Mouse (Mus musculus): ENCODE results near the gene Stk40. TPM values are rescaled to one million over a fixed set of nuclear protein-coding genes. Genes with fewer than 3 reads are reported as not detected.
A peak's percentile ranks its signal among the peaks of the same experiment; 100 is the strongest.

The Stk40 gene
- polyA plus RNA-seq, 1 experiment, result 25.9 TPM

DNA sequence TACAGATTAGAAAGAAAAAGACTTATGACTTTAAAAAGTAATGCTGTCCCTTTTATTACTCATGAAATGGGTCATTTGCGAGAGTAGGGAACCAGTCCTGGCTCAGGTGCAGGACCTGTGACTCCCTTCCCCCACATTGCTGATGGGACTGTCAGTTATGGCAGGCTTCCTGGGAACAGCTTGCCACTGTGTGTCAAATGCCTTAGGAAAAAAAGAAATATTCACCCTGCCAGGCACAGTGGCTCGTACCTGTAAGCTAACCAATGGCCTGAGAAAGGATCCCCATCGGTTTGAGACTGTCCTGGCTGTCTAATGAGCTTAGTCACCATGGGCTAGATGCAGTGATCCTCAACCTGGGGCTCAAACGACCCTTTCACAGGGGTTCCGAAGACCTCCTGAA, 16.3 kb downstream of the Stk40 start:
- Histone ChIP-seq H3ac (ENCODE audit: control insufficient read depth, insufficient read length) (no peak overlapping the region), H3K27me3 (ENCODE audit: control insufficient read depth, insufficient read depth, insufficient read length) (no peaks in the 10 kb centered on the region), H3K79me2 (ENCODE audit: control insufficient read depth, insufficient read depth) (peaks cover 89% of the 10 kb centered on the region), H3K36me3 (ENCODE audit: control insufficient read depth, insufficient read depth) (peaks cover 18% of the 10 kb centered on the region), H3K4me2 (ENCODE audit: low read depth) (no peak overlapping the region), H3K4me3 (no peak overlapping the region)
- TF ChIP-seq MYOD1 (IDR thresholded peaks at IDR 0.05; ENCODE audit: control insufficient read depth in 1 of 3, insufficient read length in 2 of 3, low read depth in 2 of 3), result no peak

DNA sequence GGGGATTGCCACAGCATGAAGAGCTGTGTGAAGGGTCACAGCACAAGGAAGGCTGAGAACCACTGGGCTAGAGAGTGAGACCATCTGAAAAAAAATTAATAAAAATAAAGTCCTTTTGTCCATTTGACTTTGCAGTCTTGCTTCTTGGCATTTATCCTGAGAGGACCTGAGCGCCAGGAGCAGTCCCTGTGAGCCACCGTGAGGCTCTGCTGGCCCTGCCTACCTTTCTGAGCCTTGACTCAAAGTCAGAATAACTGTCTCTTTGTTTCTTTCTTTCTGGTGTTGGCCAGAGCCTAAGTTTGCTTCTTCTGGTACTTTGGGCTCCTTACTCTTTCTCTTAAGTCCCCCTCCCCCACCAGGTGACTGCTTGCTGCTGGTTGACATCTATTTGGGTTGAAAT, 16.7 kb downstream of the Stk40 start:
- H3K4me3 ChIP-seq, result no peak overlapping the region
- no peaks in the 10 kb centered on the region for H3K27me3 ChIP-seq (ENCODE audit: control insufficient read depth, insufficient read depth, insufficient read length)
- H3ac ChIP-seq (ENCODE audit: control insufficient read depth, insufficient read length), result no peak overlapping the region
- H3K36me3 ChIP-seq (ENCODE audit: control insufficient read depth, insufficient read depth), result peaks cover 18% of the 10 kb centered on the region
- TF ChIP-seq MYOG (IDR thresholded peaks at IDR 0.05; ENCODE audit: control insufficient read depth in 1 of 3, insufficient read depth in 1 of 3, insufficient read length in 2 of 3, low read depth in 2 of 3) (no peak), USF1 (IDR thresholded peaks at IDR 0.05; ENCODE audit: low read depth) (no peak)
- no peak overlapping the region for H3K4me2 ChIP-seq (ENCODE audit: low read depth)
- peaks cover 85% of the 10 kb centered on the region for H3K79me2 ChIP-seq (ENCODE audit: control insufficient read depth, insufficient read depth)

GRCm38 (mm10) chr4:126123309-126124040, 19.7 kb downstream of the Stk40 start:
- Histone ChIP-seq H3ac (ENCODE audit: control insufficient read depth, insufficient read length) (no peak overlapping the region), H3K4me3 (no peak overlapping the region), H3K36me3 (ENCODE audit: control insufficient read depth, insufficient read depth) (peaks cover 31% of the 10 kb centered on the region), H3K27me3 (ENCODE audit: control insufficient read depth, insufficient read depth, insufficient read length) (no peaks in the 10 kb centered on the region), H3K4me2 (ENCODE audit: low read depth) (no peak overlapping the region), H3K79me2 (ENCODE audit: control insufficient read depth, insufficient read depth) (peaks cover 58% of the 10 kb centered on the region)
- TF ChIP-seq CEBPB (IDR thresholded peaks at IDR 0.05; ENCODE audit: insufficient read depth, poor library complexity, severe bottlenecking) (no peak), SRF (IDR thresholded peaks at IDR 0.05; ENCODE audit: control insufficient read depth, insufficient read length, low read depth) (no peak), E2F4 (IDR thresholded peaks at IDR 0.05; ENCODE audit: insufficient read depth) (no peak), MYOD1 (IDR thresholded peaks at IDR 0.05; ENCODE audit: control insufficient read depth in 1 of 3, insufficient read length in 2 of 3, low read depth in 2 of 3) (no peak), MAX (IDR thresholded peaks at IDR 0.05; ENCODE audit: low read depth) (no peak), TCF3 (IDR thresholded peaks at IDR 0.05; ENCODE audit: insufficient read length, low read depth) (no peak), POLR2A (IDR thresholded peaks at IDR 0.05; ENCODE audit: insufficient read length, low read depth) (no peak), POLR2AphosphoS2 (IDR thresholded peaks at IDR 0.05; ENCODE audit: insufficient read length, low read depth) (no peak)

DNA sequence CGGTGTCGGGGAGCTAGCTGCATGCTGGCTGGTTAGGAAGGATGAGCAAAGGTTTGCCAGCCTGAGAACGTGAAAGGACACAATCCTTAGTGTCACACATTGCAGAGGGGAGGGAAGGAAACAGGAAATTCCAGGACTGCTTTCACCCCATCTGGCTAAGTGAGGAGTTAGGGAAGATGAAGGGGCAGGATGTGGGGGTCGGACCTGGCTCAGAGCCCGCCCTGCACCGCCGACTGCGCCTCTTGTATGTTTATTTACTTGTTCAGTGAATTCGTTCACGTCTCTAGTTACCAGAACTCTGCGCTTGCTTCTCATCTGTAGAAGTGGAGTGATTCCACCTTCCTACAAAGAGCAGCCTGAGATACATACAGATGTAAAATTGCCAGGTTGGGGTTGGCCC, 26.7 kb downstream of the Stk40 start:
- TF ChIP-seq CEBPB (IDR thresholded peaks at IDR 0.05; ENCODE audit: insufficient read depth, poor library complexity, severe bottlenecking), result no peak
- no peak for TF ChIP-seq POLR2A (IDR thresholded peaks at IDR 0.05; ENCODE audit: insufficient read length, low read depth)
- no peak for TF ChIP-seq TCF12 (IDR thresholded peaks at IDR 0.05; ENCODE audit: insufficient read depth, poor library complexity, severe bottlenecking)
- no peak for TF ChIP-seq E2F4 (IDR thresholded peaks at IDR 0.05; ENCODE audit: insufficient read depth)
- TF ChIP-seq REST (IDR thresholded peaks at IDR 0.05; ENCODE audit: insufficient read depth, insufficient read length), result no peak
- TF ChIP-seq POLR2AphosphoS2 (IDR thresholded peaks at IDR 0.05; ENCODE audit: insufficient read length, low read depth), result no peak
- TF ChIP-seq USF1 (IDR thresholded peaks at IDR 0.05; ENCODE audit: low read depth), result no peak
- no peak for TF ChIP-seq TCF3 (IDR thresholded peaks at IDR 0.05; ENCODE audit: insufficient read length, low read depth)
- no peak for TF ChIP-seq MYOG (IDR thresholded peaks at IDR 0.05; ENCODE audit: control insufficient read depth in 1 of 3, insufficient read depth in 1 of 3, insufficient read length in 2 of 3, low read depth in 2 of 3)
- no peak for TF ChIP-seq MYOD1 (IDR thresholded peaks at IDR 0.05; ENCODE audit: control insufficient read depth in 1 of 3, insufficient read length in 2 of 3, low read depth in 2 of 3)
- TF ChIP-seq SRF (IDR thresholded peaks at IDR 0.05; ENCODE audit: control insufficient read depth, insufficient read length, low read depth), result no peak
- TF ChIP-seq MAX (IDR thresholded peaks at IDR 0.05; ENCODE audit: low read depth), result no peak
- Histone ChIP-seq H3K4me3 (no peak overlapping the region), H3K27me3 (ENCODE audit: control insufficient read depth, insufficient read depth, insufficient read length) (no peaks in the 10 kb centered on the region), H3K4me2 (ENCODE audit: low read depth) (peak overlapping the region; percentile 53), H3ac (ENCODE audit: control insufficient read depth, insufficient read length) (no peak overlapping the region), H3K79me2 (ENCODE audit: control insufficient read depth, insufficient read depth) (peaks cover 11% of the 10 kb centered on the region), H3K36me3 (ENCODE audit: control insufficient read depth, insufficient read depth) (peaks cover 60% of the 10 kb centered on the region)

DNA sequence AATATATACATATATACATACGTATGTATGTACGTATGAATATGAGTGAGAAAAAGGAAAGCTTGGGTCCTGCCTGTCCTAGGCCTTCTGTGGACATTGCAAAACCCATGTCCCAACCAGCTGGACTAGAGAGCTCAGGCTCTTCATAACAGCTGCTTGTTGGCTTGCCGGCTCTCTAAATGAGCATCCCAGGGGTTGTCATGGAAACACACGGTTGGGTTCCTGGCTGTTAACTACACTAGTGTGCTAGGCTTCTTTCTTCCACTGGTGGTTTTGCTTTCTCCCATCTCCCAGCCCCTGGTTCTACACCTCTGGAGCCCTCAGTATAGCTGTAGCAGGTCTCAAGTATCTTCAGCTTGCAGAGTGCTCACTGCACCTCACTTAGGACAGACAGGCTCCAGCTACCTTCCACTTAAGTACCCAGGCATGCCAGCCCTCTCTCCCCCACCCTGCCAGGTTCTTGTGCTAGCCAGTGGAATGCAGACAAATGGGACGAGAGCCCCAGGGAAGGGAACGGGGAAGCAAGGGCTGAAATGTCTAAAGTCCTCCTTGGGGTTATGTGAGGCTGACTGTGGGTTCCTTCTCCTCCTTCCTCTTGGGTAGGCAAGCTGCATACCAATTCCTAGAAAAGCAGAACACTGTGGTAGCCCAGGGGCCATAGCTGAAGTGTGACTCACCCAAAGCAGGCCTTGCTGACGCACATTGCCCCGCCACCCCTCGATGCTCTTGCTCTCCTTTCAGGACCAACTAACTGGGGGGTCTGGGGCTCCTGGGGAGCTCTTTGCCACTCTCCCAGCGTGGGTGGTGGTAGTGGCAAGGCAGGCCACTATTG, 27.7 kb downstream of the Stk40 start:
- peaks cover 59% of the 10 kb centered on the region for H3K36me3 ChIP-seq (ENCODE audit: control insufficient read depth, insufficient read depth)
- peaks cover 11% of the 10 kb centered on the region for H3K79me2 ChIP-seq (ENCODE audit: control insufficient read depth, insufficient read depth)
- H3K4me2 ChIP-seq (ENCODE audit: low read depth), result peak overlapping the region; percentile 53
- no peaks in the 10 kb centered on the region for H3K27me3 ChIP-seq (ENCODE audit: control insufficient read depth, insufficient read depth, insufficient read length)
- TF ChIP-seq CEBPB (IDR thresholded peaks at IDR 0.05; ENCODE audit: insufficient read depth, poor library complexity, severe bottlenecking), result no peak
- no peak for TF ChIP-seq MAX (IDR thresholded peaks at IDR 0.05; ENCODE audit: low read depth)
- TF ChIP-seq TCF3 (IDR thresholded peaks at IDR 0.05; ENCODE audit: insufficient read length, low read depth), result no peak
- TF ChIP-seq MYOD1 (IDR thresholded peaks at IDR 0.05; ENCODE audit: control insufficient read depth in 1 of 3, insufficient read length in 2 of 3, low read depth in 2 of 3), result peak in 1 of 3 experiments; percentile 1
- no peak for TF ChIP-seq SRF (IDR thresholded peaks at IDR 0.05; ENCODE audit: control insufficient read depth, insufficient read length, low read depth)
- H3K4me3 ChIP-seq, result no peak overlapping the region
- H3ac ChIP-seq (ENCODE audit: control insufficient read depth, insufficient read length), result no peak overlapping the region
